ENCODE assay signal across 9 mouse cellular contexts in genomic region chr12:17018468-17018867, GRCm38 (mm10). TPM values are rescaled to one million over a fixed set of nuclear protein-coding genes. Genes with fewer than 3 reads are reported as not detected.
DNase-seq lines count a peak whose midpoint lies in the region; ATAC-seq and TF ChIP-seq lines count a peak whose summit lies in the region.
"Had no signal": no experiment of that assay in that cellular context is flagged by ENCODE, and none has a peak within 500 bp of the region (broad histone marks: within the 10 kb centered on the region; RNA-seq: fewer than 3 reads in every experiment).

No protein-coding gene starts in this region.

- ATAC-seq in forebrain, embryonic 11.5 days (replicated peaks; ENCODE audit: low FRiP score), result no peak
- ATAC-seq in forebrain, embryonic 16.5 days, result no peak
- ATAC-seq in midbrain, embryonic 11.5 days (ENCODE audit: low FRiP score), result no peak
- no peak for ATAC-seq in midbrain, embryonic 16.5 days
- peak; percentile 69 for ATAC-seq in granulocyte monocyte progenitor cell, adult 5-6 weeks (replicated peaks; ENCODE audit: poor library complexity, severe bottlenecking)
- ATAC-seq in lung, embryonic 14.5 days (ENCODE audit: insufficient read depth), result no peak

- H3K9ac ChIP-seq in forebrain, embryonic 11.5 days (ENCODE audit: low read length), result no peak overlapping the region
- H3K9ac ChIP-seq in forebrain, embryonic 16.5 days (replicated peaks; ENCODE audit: low read depth, low read length), result no peak overlapping the region
- no peak overlapping the region for H3K9ac ChIP-seq in midbrain, embryonic 11.5 days (ENCODE audit: low read length)
- no peak overlapping the region for H3K9ac ChIP-seq in midbrain, embryonic 16.5 days (ENCODE audit: low read depth, low read length)
- H3K9ac ChIP-seq in lung, embryonic 14.5 days, result no peak overlapping the region
- H3K9ac ChIP-seq: midbrain, embryonic 12.5 days had no signal

- 32% methylated on average over 4 of the region's 4 CpGs for WGBS in forebrain, embryonic 11.5 days
- 35% methylated on average over 4 of the region's 4 CpGs for WGBS in forebrain, embryonic 16.5 days
- 34% methylated on average over 4 of the region's 4 CpGs for WGBS in midbrain, embryonic 11.5 days
- 34% methylated on average over 4 of the region's 4 CpGs for WGBS in midbrain, embryonic 16.5 days
- WGBS in lung, embryonic 14.5 days, result 29% methylated on average over 4 of the region's 4 CpGs

- no peaks in the 10 kb centered on the region for H3K9me3 ChIP-seq in forebrain, embryonic 11.5 days (ENCODE audit: control insufficient read depth, low read length)
- H3K9me3 ChIP-seq in forebrain, embryonic 16.5 days (ENCODE audit: control insufficient read depth, low read length), result no peaks in the 10 kb centered on the region
- H3K9me3 ChIP-seq in midbrain, embryonic 11.5 days (ENCODE audit: control insufficient read depth, low read length), result no peaks in the 10 kb centered on the region
- no peaks in the 10 kb centered on the region for H3K9me3 ChIP-seq in midbrain, embryonic 16.5 days (replicated peaks; ENCODE audit: control insufficient read depth, low read length, poor library complexity, severe bottlenecking)
- no peaks in the 10 kb centered on the region for H3K9me3 ChIP-seq in lung, embryonic 14.5 days (ENCODE audit: low read depth, low read length)
- H3K9me3 ChIP-seq: midbrain, embryonic 12.5 days had no signal

- no peak overlapping the region for H3K4me2 ChIP-seq in forebrain, embryonic 11.5 days (ENCODE audit: low read depth, low read length, severe bottlenecking)
- no peak overlapping the region for H3K4me2 ChIP-seq in forebrain, embryonic 16.5 days (ENCODE audit: low read length)
- no peak overlapping the region for H3K4me2 ChIP-seq in midbrain, embryonic 11.5 days
- H3K4me2 ChIP-seq in midbrain, embryonic 16.5 days (ENCODE audit: low read length), result no peak overlapping the region
- no peak overlapping the region for H3K4me2 ChIP-seq in lung, embryonic 14.5 days
- H3K4me2 ChIP-seq: midbrain, embryonic 12.5 days had no signal

- no peak overlapping the region for H3K27ac ChIP-seq in forebrain, embryonic 11.5 days (ENCODE audit: low read depth, low read length)
- H3K27ac ChIP-seq in forebrain, embryonic 16.5 days (ENCODE audit: low read length), result no peak overlapping the region
- H3K27ac ChIP-seq in midbrain, embryonic 11.5 days (ENCODE audit: low read depth, low read length), result no peak overlapping the region
- H3K27ac ChIP-seq in midbrain, embryonic 16.5 days (ENCODE audit: low read length), result no peak overlapping the region
- H3K27ac ChIP-seq in lung, embryonic 14.5 days (ENCODE audit: low read depth), result no peak overlapping the region
- H3K27ac ChIP-seq: midbrain, embryonic 12.5 days had no signal

- H3K4me3 ChIP-seq in forebrain, embryonic 11.5 days (ENCODE audit: low read depth, low read length), result no peak overlapping the region
- no peak overlapping the region for H3K4me3 ChIP-seq in forebrain, embryonic 16.5 days (replicated peaks; ENCODE audit: low read length)
- H3K4me3 ChIP-seq in midbrain, embryonic 11.5 days (ENCODE audit: low read depth, low read length), result no peak overlapping the region
- no peak overlapping the region for H3K4me3 ChIP-seq in midbrain, embryonic 16.5 days (ENCODE audit: low read depth, low read length)
- no peak overlapping the region for H3K4me3 ChIP-seq in lung, embryonic 14.5 days (ENCODE audit: low read depth, low read length)
- H3K4me3 ChIP-seq: midbrain, embryonic 12.5 days had no signal

- no peaks in the 10 kb centered on the region for H3K27me3 ChIP-seq in forebrain, embryonic 11.5 days (ENCODE audit: control insufficient read depth, insufficient read depth, low read length)
- H3K27me3 ChIP-seq in forebrain, embryonic 16.5 days (replicated peaks; ENCODE audit: control insufficient read depth, insufficient read depth, low read length), result no peaks in the 10 kb centered on the region
- H3K27me3 ChIP-seq in midbrain, embryonic 11.5 days (ENCODE audit: control insufficient read depth, insufficient read depth, low read length), result no peaks in the 10 kb centered on the region
- no peaks in the 10 kb centered on the region for H3K27me3 ChIP-seq in midbrain, embryonic 16.5 days (ENCODE audit: control insufficient read depth, insufficient read depth, low read depth, low read length)
- no peaks in the 10 kb centered on the region for H3K27me3 ChIP-seq in lung, embryonic 14.5 days (ENCODE audit: insufficient read depth, low read length)
- H3K27me3 ChIP-seq: midbrain, embryonic 12.5 days had no signal

- H3K4me1 ChIP-seq in forebrain, embryonic 11.5 days (replicated peaks; ENCODE audit: control insufficient read depth, insufficient read depth, low read length), result no peaks in the 10 kb centered on the region
- H3K4me1 ChIP-seq in forebrain, embryonic 16.5 days (replicated peaks; ENCODE audit: control insufficient read depth, insufficient read depth, low read length), result no peaks in the 10 kb centered on the region
- no peaks in the 10 kb centered on the region for H3K4me1 ChIP-seq in midbrain, embryonic 11.5 days (ENCODE audit: control insufficient read depth, insufficient read depth, low read length)
- H3K4me1 ChIP-seq in midbrain, embryonic 16.5 days (ENCODE audit: control insufficient read depth, insufficient read depth, low read length), result no peaks in the 10 kb centered on the region
- no peaks in the 10 kb centered on the region for H3K4me1 ChIP-seq in lung, embryonic 14.5 days (ENCODE audit: insufficient read depth)
- H3K4me1 ChIP-seq: midbrain, embryonic 12.5 days had no signal

- no peaks in the 10 kb centered on the region for H3K36me3 ChIP-seq in forebrain, embryonic 11.5 days (ENCODE audit: control insufficient read depth, insufficient read depth, low read length)
- no peaks in the 10 kb centered on the region for H3K36me3 ChIP-seq in forebrain, embryonic 16.5 days (ENCODE audit: control insufficient read depth, insufficient read depth)
- no peaks in the 10 kb centered on the region for H3K36me3 ChIP-seq in midbrain, embryonic 11.5 days (ENCODE audit: control insufficient read depth, insufficient read depth, low read length)
- H3K36me3 ChIP-seq in midbrain, embryonic 16.5 days (ENCODE audit: control insufficient read depth, insufficient read depth, low read length), result no peaks in the 10 kb centered on the region
- H3K36me3 ChIP-seq in lung, embryonic 14.5 days (ENCODE audit: insufficient read depth), result no peaks in the 10 kb centered on the region
- H3K36me3 ChIP-seq: midbrain, embryonic 12.5 days had no signal

- TF ChIP-seq CTCF in lung, embryonic 14.5 days (IDR thresholded peaks at IDR 0.05; ENCODE audit: low read depth), result peak; percentile 67

- DNase-seq in forebrain, embryonic 11.5 days (ENCODE audit: low spot score), result peak; percentile 79
- peak; percentile 97 for DNase-seq in midbrain, embryonic 11.5 days (ENCODE audit: low spot score, missing footprints)
- peak; percentile 69 for DNase-seq in adrenal gland, postnatal 25 days
- DNase-seq in lung, embryonic 14.5 days, result peak; percentile 82
- peak; percentile 19 to 51 for DNase-seq in spleen, postnatal 36 days (ENCODE audit: low spot score in 2 of 2)

RNA-seq across cellular contexts. Expression of gene 2410004P03Rik, which starts 6.9 kb away (rescaled TPM):
- polyA plus RNA-seq in forebrain, embryonic 11.5 days (2014; fragmentation: Nextera tagmentation; extraction: Ambion mirVana), result 0.32 and 0.47 TPM in 2 replicates
- polyA plus RNA-seq in forebrain, embryonic 16.5 days (2015; fragmentation: Nextera tagmentation; extraction: Ambion mirVana), result 3.0 and 4.3 TPM in 2 replicates
- polyA plus RNA-seq in midbrain, embryonic 11.5 days (2014; fragmentation: Nextera tagmentation; extraction: Ambion mirVana), result 0.57 and 1.0 TPM in 2 replicates
- polyA plus RNA-seq in midbrain, embryonic 16.5 days (2015; fragmentation: Nextera tagmentation; extraction: Ambion mirVana), result 5.7 and 10.5 TPM in 2 replicates
- not detected in 2 replicates for total RNA-seq in adrenal gland, postnatal 25 days (2021)
- not detected in 2 replicates for total RNA-seq in granulocyte monocyte progenitor cell, adult 5-6 weeks (2014; fragmentation: Nextera tagmentation)
- total RNA-seq in granulocyte monocyte progenitor cell, adult 5-6 weeks (2017), result 0.21 and 0.26 TPM in 2 replicates
- polyA plus RNA-seq in lung, embryonic 14.5 days (2014; fragmentation: Nextera tagmentation; extraction: Ambion mirVana), result 0.26 and 0.29 TPM in 2 replicates

RNA-seq across cellular contexts. Expression of gene Pqlc3, which starts 18.3 kb away (rescaled TPM):
- 3.5 and 4.8 TPM in 2 replicates for polyA plus RNA-seq in forebrain, embryonic 11.5 days (2014; fragmentation: Nextera tagmentation; extraction: Ambion mirVana)
- 1.5 and 1.8 TPM in 2 replicates for polyA plus RNA-seq in forebrain, embryonic 16.5 days (2015; fragmentation: Nextera tagmentation; extraction: Ambion mirVana)
- 3.0 and 3.1 TPM in 2 replicates for polyA plus RNA-seq in midbrain, embryonic 11.5 days (2014; fragmentation: Nextera tagmentation; extraction: Ambion mirVana)
- 1.3 and 1.4 TPM in 2 replicates for polyA plus RNA-seq in midbrain, embryonic 16.5 days (2015; fragmentation: Nextera tagmentation; extraction: Ambion mirVana)
- 11.6 and 13.5 TPM in 2 replicates for total RNA-seq in adrenal gland, postnatal 25 days (2021)
- total RNA-seq in granulocyte monocyte progenitor cell, adult 5-6 weeks (2014; fragmentation: Nextera tagmentation), result 32.3 and 42.3 TPM in 2 replicates
- total RNA-seq in granulocyte monocyte progenitor cell, adult 5-6 weeks (2017), result 19.7 and 25.3 TPM in 2 replicates
- polyA plus RNA-seq in lung, embryonic 14.5 days (2014; fragmentation: Nextera tagmentation; extraction: Ambion mirVana), result 3.7 and 3.8 TPM in 2 replicates

Comparison
In these comparisons a context has a peak if more than half of its experiments do, and no peak if none do; other contexts are left out.
1. DNase-seq: peak in every context shown above with its lines; median percentile 97 in midbrain, embryonic 11.5 days; 82 in lung, embryonic 14.5 days; 79 in forebrain, embryonic 11.5 days; 69 in adrenal gland, postnatal 25 days; 35 in spleen, postnatal 36 days.